Mouse (Mus musculus): ENCODE measurements around the gene Neurog3. TPM values are rescaled to one million over a fixed set of nuclear protein-coding genes. Genes with fewer than 3 reads are reported as not detected.

Neurog3 gene
- total and polyA plus RNA-seq, 3 experiments = not detected

- no peaks in the 10 kb centered on the region for H3K36me3 ChIP-seq (ENCODE audit: control insufficient read depth in 1 of 2, insufficient read depth in 2 of 2, low read length in 2 of 2)
- H3K4me1 ChIP-seq (ENCODE audit: control insufficient read depth in 1 of 2, insufficient read depth in 2 of 2, low read length in 2 of 2) = no peaks in the 10 kb centered on the region
- no peaks in the 10 kb centered on the region for H3K79me2 ChIP-seq (ENCODE audit: control insufficient read depth, insufficient read depth, low read length, poor library complexity)
- H3K9me3 ChIP-seq (replicated peaks; ENCODE audit: insufficient read depth, low read length) = no peaks in the 10 kb centered on the region
- no peak overlapping the region for H3K4me3 ChIP-seq (ENCODE audit: control insufficient read depth in 1 of 2, insufficient read depth in 1 of 2, low read depth in 2 of 2, low read length in 2 of 2)
- no peak for DNase-seq (ENCODE audit: low read depth, low spot score)
- TF ChIP-seq HCFC1 (IDR thresholded peaks at IDR 0.05; ENCODE audit: low read depth, low read length) (no peak), UBTF (IDR thresholded peaks at IDR 0.05; ENCODE audit: borderline replicate concordance, insufficient read depth, low read depth, low read length) (no peak), MYB (IDR thresholded peaks at IDR 0.05; ENCODE audit: low read depth, low read length) (no peak), ZC3H11A (IDR thresholded peaks at IDR 0.05; ENCODE audit: low read depth, low read length) (no peak), TAL1 (IDR thresholded peaks at IDR 0.05; ENCODE audit: low read length) (no peak), USF2 (IDR thresholded peaks at IDR 0.05; ENCODE audit: borderline replicate concordance in 1 of 2, insufficient read depth in 1 of 2, low read depth in 1 of 2, low read length in 2 of 2) (no peak), CHD1 (IDR thresholded peaks at IDR 0.05; ENCODE audit: low read depth, low read length) (no peak), MEF2A (IDR thresholded peaks at IDR 0.05; ENCODE audit: extremely low read depth, insufficient replicate concordance, low read depth, low read length, poor library complexity, severe bottlenecking) (no peak)
- no peak overlapping the region for H3K27ac ChIP-seq (ENCODE audit: control insufficient read depth, low read depth, low read length)
- no peak overlapping the region for H3K9ac ChIP-seq (ENCODE audit: control insufficient read depth, low read depth, low read length, poor library complexity, severe bottlenecking)
- no peaks in the 10 kb centered on the region for H3K27me3 ChIP-seq (ENCODE audit: control insufficient read depth in 1 of 2, insufficient read depth in 2 of 2, low read length in 2 of 2)
These were observed 46.1 kb upstream of the Neurog3 start for GRCm38 (mm10) chr10:62086826-62087225.

- no peak for DNase-seq (ENCODE audit: low read depth, low spot score)
- no peaks in the 10 kb centered on the region for H3K27me3 ChIP-seq (ENCODE audit: control insufficient read depth in 1 of 2, insufficient read depth in 2 of 2, low read length in 2 of 2)
- no peaks in the 10 kb centered on the region for H3K4me1 ChIP-seq (ENCODE audit: control insufficient read depth in 1 of 2, insufficient read depth in 2 of 2, low read length in 2 of 2)
- TF ChIP-seq KAT2A (conservative IDR thresholded peaks at IDR 0.05; ENCODE audit: low read depth, low read length) (no peak), POLR2AphosphoS2 (IDR thresholded peaks at IDR 0.05; ENCODE audit: low read length) (no peak), NRF1 (IDR thresholded peaks at IDR 0.05; ENCODE audit: insufficient read depth, low read depth, low read length, poor library complexity, severe bottlenecking) (no peak), ZC3H11A (IDR thresholded peaks at IDR 0.05; ENCODE audit: low read depth, low read length) (no peak)
- H3K27ac ChIP-seq (ENCODE audit: control insufficient read depth, low read depth, low read length) = no peak overlapping the region
- H3K9me3 ChIP-seq (replicated peaks; ENCODE audit: insufficient read depth, low read length) = no peaks in the 10 kb centered on the region
- H3K9ac ChIP-seq (ENCODE audit: control insufficient read depth, low read depth, low read length, poor library complexity, severe bottlenecking) = no peak overlapping the region
- no peaks in the 10 kb centered on the region for H3K36me3 ChIP-seq (ENCODE audit: control insufficient read depth in 1 of 2, insufficient read depth in 2 of 2, low read length in 2 of 2)
- no peaks in the 10 kb centered on the region for H3K79me2 ChIP-seq (ENCODE audit: control insufficient read depth, insufficient read depth, low read length, poor library complexity)
- H3K4me3 ChIP-seq (ENCODE audit: control insufficient read depth in 1 of 2, insufficient read depth in 1 of 2, low read depth in 2 of 2, low read length in 2 of 2) = no peak overlapping the region
These were observed 44.5 kb upstream of the Neurog3 start for GRCm38 (mm10) chr10:62088411-62088810.

- Histone ChIP-seq H3K4me1 (ENCODE audit: control insufficient read depth in 1 of 2, insufficient read depth in 2 of 2, low read length in 2 of 2) (no peaks in the 10 kb centered on the region), H3K27me3 (ENCODE audit: control insufficient read depth in 1 of 2, insufficient read depth in 2 of 2, low read length in 2 of 2) (no peaks in the 10 kb centered on the region), H3K9me3 (replicated peaks; ENCODE audit: insufficient read depth, low read length) (no peaks in the 10 kb centered on the region), H3K79me2 (ENCODE audit: control insufficient read depth, insufficient read depth, low read length, poor library complexity) (no peaks in the 10 kb centered on the region), H3K27ac (ENCODE audit: control insufficient read depth, low read depth, low read length) (no peak overlapping the region), H3K36me3 (ENCODE audit: control insufficient read depth in 1 of 2, insufficient read depth in 2 of 2, low read length in 2 of 2) (no peaks in the 10 kb centered on the region), H3K9ac (ENCODE audit: control insufficient read depth, low read depth, low read length, poor library complexity, severe bottlenecking) (no peak overlapping the region), H3K4me3 (ENCODE audit: control insufficient read depth in 1 of 2, insufficient read depth in 1 of 2, low read depth in 2 of 2, low read length in 2 of 2) (no peak overlapping the region)
- DNase-seq (ENCODE audit: low read depth, low spot score) = no peak
- TF ChIP-seq CHD2 (IDR thresholded peaks at IDR 0.05; ENCODE audit: low read length) (no peak), KAT2A (conservative IDR thresholded peaks at IDR 0.05; ENCODE audit: low read depth, low read length) (no peak), JUND (IDR thresholded peaks at IDR 0.05; ENCODE audit: low read depth, low read length) (no peak), RCOR1 (IDR thresholded peaks at IDR 0.05; ENCODE audit: low read depth, low read length) (no peak), ETS1 (IDR thresholded peaks at IDR 0.05; ENCODE audit: low read depth, low read length) (no peak), GATA1 (IDR thresholded peaks at IDR 0.05; ENCODE audit: low read depth, low read length) (no peak), SIN3A (IDR thresholded peaks at IDR 0.05; ENCODE audit: low read length) (no peak), USF2 (IDR thresholded peaks at IDR 0.05; ENCODE audit: borderline replicate concordance in 1 of 2, insufficient read depth in 1 of 2, low read depth in 1 of 2, low read length in 2 of 2) (no peak), MAFK (IDR thresholded peaks at IDR 0.05; ENCODE audit: borderline replicate concordance, low read depth, low read length) (no peak), NRF1 (IDR thresholded peaks at IDR 0.05; ENCODE audit: insufficient read depth, low read depth, low read length, poor library complexity, severe bottlenecking) (no peak), POLR2AphosphoS2 (IDR thresholded peaks at IDR 0.05; ENCODE audit: low read length) (no peak), MEF2A (IDR thresholded peaks at IDR 0.05; ENCODE audit: extremely low read depth, insufficient replicate concordance, low read depth, low read length, poor library complexity, severe bottlenecking) (no peak), RAD21 (IDR thresholded peaks at IDR 0.05; ENCODE audit: low read depth, low read length) (no peak), NELFE (IDR thresholded peaks at IDR 0.05; ENCODE audit: low read depth, low read length) (no peak), E2F4 (IDR thresholded peaks at IDR 0.05; ENCODE audit: borderline replicate concordance, low read depth, low read length) (no peak), ZKSCAN1 (IDR thresholded peaks at IDR 0.05; ENCODE audit: low read depth, low read length) (no peak)
These were observed 43.8 kb upstream of the Neurog3 start for GRCm38 (mm10) chr10:62089071-62089470.

All from MEL (cell line).